Mouse (Mus musculus): ENCODE data around the gene Yipf2. TPM values are rescaled to one million over a fixed set of nuclear protein-coding genes. Genes with fewer than 3 reads are reported as not detected.

Yipf2 gene
- 34.0 and 34.7 TPM in 2 replicates for polyA plus RNA-seq (2015; fragmentation: Nextera tagmentation; extraction: Ambion mirVana)

DNA sequence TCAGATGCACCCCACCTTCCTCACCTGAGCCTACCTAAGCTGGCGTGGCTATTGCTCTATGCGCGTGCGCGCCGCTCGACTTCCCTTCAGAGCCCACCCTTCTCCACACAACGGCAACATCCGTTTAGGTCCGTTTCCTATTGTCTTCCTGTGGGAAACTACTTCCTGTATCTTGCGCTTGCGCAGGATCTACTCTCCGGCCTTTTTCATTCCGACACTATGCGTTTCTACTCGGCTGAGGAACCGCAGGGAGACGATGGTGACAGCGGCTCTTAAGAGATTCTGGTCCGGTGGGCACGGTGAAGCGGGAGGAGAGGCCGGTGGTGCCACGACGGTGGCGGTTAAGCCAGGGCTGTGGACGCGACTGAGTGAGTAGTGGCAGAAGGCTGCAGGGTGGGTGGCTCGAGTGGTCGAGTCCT, at the start of gene Yipf2, which contains the start of gene Timm29:
Gene Yipf2, minus strand, starts transcription at position 126 of the 419 bp plus-strand sequence.
Gene Timm29, plus strand, starts transcription at position 20 of the 419 bp plus-strand sequence.
- WGBS = under 1% methylated on average over 30 of the region's 30 CpGs
- H3K9me3 ChIP-seq (ENCODE audit: control insufficient read depth, low read length) = no peaks in the 10 kb centered on the region
- H3K27ac ChIP-seq (ENCODE audit: low read length) = peak within 1 kb of the TSS; percentile 83
- H3K36me3 ChIP-seq (ENCODE audit: control insufficient read depth, insufficient read depth, low read length) = no peaks in the 10 kb centered on the region; the same call in 1 of the 2 replicates
- peak within 1 kb of the TSS; percentile 100 for H3K4me3 ChIP-seq (ENCODE audit: low read length)
- ATAC-seq = peak; percentile 92
- H3K4me1 ChIP-seq (ENCODE audit: control insufficient read depth, insufficient read depth, low read length) = peaks cover 18% of the 10 kb centered on the region
- peak within 1 kb of the TSS; percentile 82 for H3K4me2 ChIP-seq (ENCODE audit: low read depth, low read length)
- H3K27me3 ChIP-seq (replicated peaks; ENCODE audit: control insufficient read depth, insufficient read depth, low read length) = no peaks in the 10 kb centered on the region
- H3K9ac ChIP-seq (ENCODE audit: low read depth, low read length) = peak within 1 kb of the TSS; percentile 96

DNA sequence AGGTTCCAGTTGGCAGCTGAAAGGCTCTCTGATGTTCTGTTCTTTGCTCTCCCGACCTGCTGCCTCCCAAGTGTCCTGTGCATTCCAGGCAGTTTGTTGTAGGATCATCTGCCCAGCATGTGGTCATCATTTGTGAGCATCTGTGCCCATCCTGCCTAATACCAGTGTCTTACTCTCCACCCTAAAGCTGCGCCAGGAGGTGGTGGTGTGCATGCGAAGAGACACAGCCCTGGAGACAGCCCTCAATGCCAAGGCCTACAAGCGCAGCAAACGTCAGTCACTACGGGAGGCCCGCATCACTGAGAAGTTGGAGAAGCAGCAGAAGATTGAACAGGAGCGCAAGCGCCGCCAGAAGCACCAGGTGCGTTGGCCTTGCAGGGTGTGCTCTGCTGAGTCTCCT, 46.4 kb upstream of the Yipf2 start:
- no peaks in the 10 kb centered on the region for H3K9me3 ChIP-seq (ENCODE audit: control insufficient read depth, low read length)
- H3K27ac ChIP-seq (ENCODE audit: low read length) = no peak overlapping the region
- no peak for ATAC-seq
- peaks cover 37% of the 10 kb centered on the region for H3K36me3 ChIP-seq (ENCODE audit: control insufficient read depth, insufficient read depth, low read length)
- H3K9ac ChIP-seq (ENCODE audit: low read depth, low read length) = no peak overlapping the region
- WGBS = 96% methylated on average over 11 of the region's 11 CpGs
- H3K27me3 ChIP-seq (replicated peaks; ENCODE audit: control insufficient read depth, insufficient read depth, low read length) = no peaks in the 10 kb centered on the region
- no peak overlapping the region for H3K4me2 ChIP-seq (ENCODE audit: low read depth, low read length)
- H3K4me1 ChIP-seq (ENCODE audit: control insufficient read depth, insufficient read depth, low read length) = no peaks in the 10 kb centered on the region
- no peak overlapping the region for H3K4me3 ChIP-seq (ENCODE audit: low read length)

DNA sequence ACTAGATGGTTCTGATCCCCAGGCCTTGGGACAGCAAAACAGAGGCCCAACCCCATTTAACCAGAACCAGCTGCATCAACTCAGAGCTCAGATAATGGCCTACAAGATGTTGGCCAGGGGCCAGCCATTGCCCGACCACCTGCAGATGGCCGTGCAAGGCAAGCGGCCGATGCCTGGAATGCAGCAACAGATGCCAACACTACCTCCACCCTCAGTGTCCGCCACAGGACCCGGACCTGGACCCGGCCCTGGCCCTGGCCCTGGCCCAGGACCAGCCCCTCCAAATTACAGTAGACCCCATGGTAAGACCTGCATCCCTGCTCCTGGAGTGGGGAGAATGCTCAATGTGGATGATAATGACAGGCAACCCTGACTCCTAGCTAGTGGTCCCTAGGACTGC, 43.0 kb upstream of the Yipf2 start:
- peaks cover 28% of the 10 kb centered on the region for H3K36me3 ChIP-seq (ENCODE audit: control insufficient read depth, insufficient read depth, low read length)
- H3K27ac ChIP-seq (ENCODE audit: low read length) = no peak overlapping the region
- H3K27me3 ChIP-seq (replicated peaks; ENCODE audit: control insufficient read depth, insufficient read depth, low read length) = no peaks in the 10 kb centered on the region
- 54% methylated on average over 7 of the region's 7 CpGs for WGBS
- H3K9me3 ChIP-seq (ENCODE audit: control insufficient read depth, low read length) = no peaks in the 10 kb centered on the region
- 0 out of 2 replicates have a peak, but pooled peaks have one; percentile 3 for ATAC-seq
- H3K4me1 ChIP-seq (ENCODE audit: control insufficient read depth, insufficient read depth, low read length) = no peaks in the 10 kb centered on the region
- H3K4me2 ChIP-seq (ENCODE audit: low read depth, low read length) = no peak overlapping the region
- H3K4me3 ChIP-seq (ENCODE audit: low read length) = no peak overlapping the region
- H3K9ac ChIP-seq (ENCODE audit: low read depth, low read length) = no peak overlapping the region

DNA sequence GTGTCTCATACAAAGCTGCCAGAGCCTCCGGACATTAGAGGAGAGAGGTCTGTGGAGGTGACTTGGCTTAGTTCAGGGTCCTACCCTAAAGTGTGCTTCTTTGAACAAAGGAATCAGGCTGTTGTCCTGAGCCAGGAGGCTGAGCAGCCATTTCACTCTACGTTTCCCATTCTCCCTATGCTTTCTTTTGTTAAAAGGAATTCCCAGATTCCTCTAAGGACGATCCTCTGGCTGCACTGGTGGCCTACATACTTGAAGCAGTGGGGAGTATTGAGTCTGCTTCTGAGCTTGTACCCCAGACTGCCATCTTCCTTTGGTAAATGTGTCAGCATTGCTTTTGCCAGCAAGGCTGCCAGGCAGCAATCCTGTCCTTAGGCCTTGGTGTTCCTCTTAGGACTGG, 40.5 kb upstream of the Yipf2 start:
- H3K4me3 ChIP-seq (ENCODE audit: low read length) = no peak overlapping the region
- H3K4me2 ChIP-seq (ENCODE audit: low read depth, low read length) = no peak overlapping the region
- no peaks in the 10 kb centered on the region for H3K9me3 ChIP-seq (ENCODE audit: control insufficient read depth, low read length)
- H3K27me3 ChIP-seq (replicated peaks; ENCODE audit: control insufficient read depth, insufficient read depth, low read length) = no peaks in the 10 kb centered on the region
- WGBS = 79% methylated on average over 3 of the region's 3 CpGs
- H3K27ac ChIP-seq (ENCODE audit: low read length) = no peak overlapping the region
- H3K4me1 ChIP-seq (ENCODE audit: control insufficient read depth, insufficient read depth, low read length) = no peaks in the 10 kb centered on the region
- no peak for ATAC-seq
- H3K36me3 ChIP-seq (ENCODE audit: control insufficient read depth, insufficient read depth, low read length) = peaks cover 17% of the 10 kb centered on the region
- no peak overlapping the region for H3K9ac ChIP-seq (ENCODE audit: low read depth, low read length)

DNA sequence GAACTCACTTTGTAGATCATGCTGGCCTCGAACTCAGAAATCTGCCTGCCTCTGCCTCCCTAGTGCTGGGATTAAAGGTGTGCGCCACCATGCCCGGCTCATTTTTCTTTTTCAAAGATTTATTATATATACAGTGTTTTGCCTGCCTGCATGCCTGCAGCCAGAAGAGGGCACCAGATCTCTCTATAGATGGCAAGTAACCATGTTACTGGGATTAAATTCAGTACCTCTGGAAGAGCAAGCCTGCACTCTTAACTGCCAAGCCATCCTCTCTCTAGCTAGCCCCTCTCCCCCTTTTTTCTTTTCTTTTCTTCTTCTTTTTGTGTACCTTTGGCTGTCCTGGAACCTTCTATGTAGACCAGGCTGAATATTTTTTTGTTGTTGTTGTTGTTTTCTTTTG, 38.0 kb upstream of the Yipf2 start:
- WGBS = 74% methylated on average over 3 of the region's 3 CpGs
- Histone ChIP-seq H3K4me2 (ENCODE audit: low read depth, low read length) (no peak overlapping the region), H3K4me1 (ENCODE audit: control insufficient read depth, insufficient read depth, low read length) (no peaks in the 10 kb centered on the region; the same call in 1 of the 2 replicates), H3K36me3 (ENCODE audit: control insufficient read depth, insufficient read depth, low read length) (peaks cover 5% of the 10 kb centered on the region; the same call in 1 of the 2 replicates), H3K9me3 (ENCODE audit: control insufficient read depth, low read length) (no peaks in the 10 kb centered on the region), H3K27me3 (replicated peaks; ENCODE audit: control insufficient read depth, insufficient read depth, low read length) (no peaks in the 10 kb centered on the region), H3K9ac (ENCODE audit: low read depth, low read length) (no peak overlapping the region), H3K4me3 (ENCODE audit: low read length) (no peak overlapping the region), H3K27ac (ENCODE audit: low read length) (no peak overlapping the region)
- no peak for ATAC-seq

DNA sequence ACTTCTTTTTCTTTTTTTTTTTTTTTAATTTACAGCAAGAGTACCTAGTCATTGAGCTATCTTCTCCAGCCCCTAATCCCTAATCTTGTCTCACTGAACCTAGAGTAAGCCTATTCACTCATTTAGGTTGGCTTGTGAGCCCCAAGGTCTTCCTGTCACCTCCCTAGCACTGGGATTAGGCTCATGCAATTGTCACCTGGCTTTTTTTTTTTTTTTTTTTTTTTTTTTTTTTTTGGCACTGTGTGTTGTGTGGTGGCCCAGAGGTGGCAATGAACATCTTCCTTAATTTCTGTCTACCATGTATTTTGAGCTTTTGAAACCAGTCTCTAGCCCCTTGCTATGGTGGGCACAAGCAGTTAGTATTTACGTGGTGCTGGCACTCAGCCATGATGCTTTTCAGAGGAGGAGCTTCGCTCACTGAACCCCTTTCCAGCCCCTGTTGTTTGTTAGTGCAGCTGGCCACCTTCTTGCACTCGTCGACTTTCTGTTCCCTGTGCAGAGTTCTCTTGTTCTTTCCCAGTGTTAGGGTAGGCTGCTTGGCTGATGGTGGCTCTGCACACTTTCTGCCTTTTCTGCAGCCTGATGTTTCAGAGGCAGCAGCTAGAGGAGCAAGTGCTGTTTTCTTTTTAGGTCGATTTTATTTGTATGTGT, 34.6 kb upstream of the Yipf2 start:
- H3K27ac ChIP-seq (ENCODE audit: low read length) = 0 out of 2 replicates have a peak overlapping the region, but pooled peaks have one; percentile 17
- no peaks in the 10 kb centered on the region for H3K9me3 ChIP-seq (ENCODE audit: control insufficient read depth, low read length)
- no peak overlapping the region for H3K4me2 ChIP-seq (ENCODE audit: low read depth, low read length)
- H3K27me3 ChIP-seq (replicated peaks; ENCODE audit: control insufficient read depth, insufficient read depth, low read length) = no peaks in the 10 kb centered on the region
- H3K36me3 ChIP-seq (ENCODE audit: control insufficient read depth, insufficient read depth, low read length) = no peaks in the 10 kb centered on the region
- 59% methylated on average over 5 of the region's 5 CpGs for WGBS
- no peak overlapping the region for H3K9ac ChIP-seq (ENCODE audit: low read depth, low read length)
- no peak for ATAC-seq
- no peak overlapping the region for H3K4me3 ChIP-seq (ENCODE audit: low read length)
- no peaks in the 10 kb centered on the region; the same call in 1 of the 2 replicates for H3K4me1 ChIP-seq (ENCODE audit: control insufficient read depth, insufficient read depth, low read length)

DNA sequence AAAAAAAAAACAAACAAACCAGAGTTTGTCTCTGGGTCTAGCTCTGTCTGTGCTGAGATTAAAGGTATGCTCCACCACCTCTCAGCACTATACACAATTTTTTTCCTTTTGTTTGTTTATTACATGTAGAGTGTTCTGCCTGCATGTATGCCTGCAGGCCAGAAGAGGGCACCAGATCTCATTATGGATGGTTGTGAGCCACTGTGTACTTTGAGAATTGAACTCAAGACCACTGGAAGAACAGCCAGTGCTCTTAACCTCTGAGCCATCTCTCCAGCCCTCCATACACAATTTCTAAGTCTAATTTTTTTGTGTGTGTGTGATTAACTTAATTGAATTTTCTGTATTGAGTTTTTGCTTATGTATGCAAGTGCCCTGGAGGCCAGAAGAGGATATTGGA, 33.9 kb upstream of the Yipf2 start:
- Histone ChIP-seq H3K9me3 (ENCODE audit: control insufficient read depth, low read length) (no peaks in the 10 kb centered on the region), H3K9ac (ENCODE audit: low read depth, low read length) (no peak overlapping the region), H3K27ac (ENCODE audit: low read length) (no peak overlapping the region), H3K4me1 (ENCODE audit: control insufficient read depth, insufficient read depth, low read length) (no peaks in the 10 kb centered on the region; the same call in 1 of the 2 replicates), H3K27me3 (replicated peaks; ENCODE audit: control insufficient read depth, insufficient read depth, low read length) (no peaks in the 10 kb centered on the region), H3K4me2 (ENCODE audit: low read depth, low read length) (no peak overlapping the region), H3K36me3 (ENCODE audit: control insufficient read depth, insufficient read depth, low read length) (no peaks in the 10 kb centered on the region), H3K4me3 (ENCODE audit: low read length) (no peak overlapping the region)
- ATAC-seq = no peak

DNA sequence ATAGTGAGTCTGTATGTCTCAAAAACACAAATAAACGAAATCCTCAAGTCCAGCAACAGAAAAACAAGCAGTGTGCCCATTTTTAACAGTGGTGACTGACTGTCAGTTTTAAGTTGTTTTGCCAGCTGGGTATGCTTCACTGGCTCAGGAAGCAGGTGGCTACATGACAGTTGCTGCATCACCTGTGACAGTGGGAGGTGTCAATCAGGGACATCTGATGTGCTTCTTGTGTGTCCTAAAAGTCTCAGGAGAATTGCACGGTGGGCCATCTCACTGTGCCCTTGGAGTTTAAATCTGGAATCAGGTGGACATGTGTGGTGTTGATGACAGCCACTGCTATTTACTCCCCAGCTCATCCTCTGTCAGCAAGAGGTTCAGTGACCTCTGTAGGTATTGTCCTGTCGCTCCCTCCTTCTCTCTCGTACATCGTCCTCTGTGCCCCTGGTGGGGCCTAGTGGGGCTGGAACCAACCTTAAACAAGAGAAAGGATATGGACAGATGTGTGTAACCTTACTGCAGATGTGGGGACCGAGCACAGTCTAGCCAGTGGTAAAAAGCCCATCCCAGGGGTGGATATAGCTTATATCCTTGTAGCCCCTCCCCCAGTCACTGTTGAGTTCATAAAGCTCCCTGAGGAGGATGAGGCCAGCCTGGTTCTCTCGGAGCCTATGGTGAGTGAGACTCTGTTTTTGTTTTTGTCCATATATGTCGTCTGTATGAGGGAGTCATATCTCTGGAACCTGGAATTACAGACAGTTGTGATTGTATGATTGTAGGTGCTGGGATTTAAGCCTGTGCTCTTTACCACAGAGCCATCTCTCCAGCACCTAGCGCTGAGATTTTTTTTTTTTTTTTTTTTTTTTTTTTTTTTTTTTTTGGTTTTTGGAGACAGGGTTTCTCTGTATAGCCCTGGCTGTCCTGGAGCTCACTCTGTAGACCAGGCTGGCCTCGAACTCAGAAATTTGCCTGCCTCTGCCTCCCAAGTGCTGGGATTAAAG, 33.0 kb upstream of the Yipf2 start:
- H3K9ac ChIP-seq (ENCODE audit: low read depth, low read length) = no peak overlapping the region
- no peak for ATAC-seq
- no peaks in the 10 kb centered on the region for H3K27me3 ChIP-seq (replicated peaks; ENCODE audit: control insufficient read depth, insufficient read depth, low read length)
- H3K27ac ChIP-seq (ENCODE audit: low read length) = no peak overlapping the region
- no peak overlapping the region for H3K4me3 ChIP-seq (ENCODE audit: low read length)
- 84% methylated on average over 9 of the region's 10 CpGs for WGBS
- H3K36me3 ChIP-seq (ENCODE audit: control insufficient read depth, insufficient read depth, low read length) = no peaks in the 10 kb centered on the region
- H3K9me3 ChIP-seq (ENCODE audit: control insufficient read depth, low read length) = no peaks in the 10 kb centered on the region
- no peak overlapping the region for H3K4me2 ChIP-seq (ENCODE audit: low read depth, low read length)
- H3K4me1 ChIP-seq (ENCODE audit: control insufficient read depth, insufficient read depth, low read length) = no peaks in the 10 kb centered on the region; the same call in 1 of the 2 replicates

DNA sequence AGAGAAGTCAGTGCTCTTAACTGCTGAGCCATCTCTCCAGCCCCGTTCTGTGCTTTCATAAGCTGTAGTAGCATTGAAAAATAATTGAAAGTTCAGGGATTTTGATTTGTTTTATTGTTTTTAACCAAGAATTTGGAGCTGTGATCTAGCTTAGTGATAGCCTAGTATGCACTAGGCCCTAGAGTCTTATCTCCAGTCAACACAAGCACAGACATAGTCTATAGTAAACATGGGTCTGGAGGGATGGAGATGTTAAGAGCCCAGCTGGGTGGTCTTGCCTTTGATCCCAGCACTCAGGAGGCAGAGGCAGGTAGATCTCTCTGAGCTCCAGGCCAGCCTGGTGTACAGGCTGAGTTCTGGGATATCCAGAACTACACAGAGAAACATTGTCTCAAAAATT, 30.0 kb upstream of the Yipf2 start:
- no peak for ATAC-seq
- H3K4me2 ChIP-seq (ENCODE audit: low read depth, low read length) = no peak overlapping the region
- 94% methylated on average over 1 of the region's 1 CpGs for WGBS

More for the DNA sequence above, 30.0 kb upstream of the Yipf2 start:
- Histone ChIP-seq H3K4me3 (ENCODE audit: low read length) (no peak overlapping the region), H3K36me3 (ENCODE audit: control insufficient read depth, insufficient read depth, low read length) (no peaks in the 10 kb centered on the region), H3K4me1 (ENCODE audit: control insufficient read depth, insufficient read depth, low read length) (peaks cover 3% of the 10 kb centered on the region; the same call in 1 of the 2 replicates), H3K27me3 (replicated peaks; ENCODE audit: control insufficient read depth, insufficient read depth, low read length) (no peaks in the 10 kb centered on the region), H3K9me3 (ENCODE audit: control insufficient read depth, low read length) (no peaks in the 10 kb centered on the region), H3K27ac (ENCODE audit: low read length) (no peak overlapping the region), H3K9ac (ENCODE audit: low read depth, low read length) (no peak overlapping the region)

All from intestine, embryonic 16.5 days (tissue).